Mouse (Mus musculus): Measurements from ENCODE around the gene Ssh2. TPM values are rescaled to one million over a fixed set of nuclear protein-coding genes. Genes with fewer than 3 reads are reported as not detected.

Gene Ssh2
- polyA plus RNA-seq, 1 experiment from 2014 or later = 8.1 TPM

GRCm38 (mm10) chr11:77455770-77456510 is 239.9 kb downstream of the Ssh2 start:
- ATAC-seq (replicated peaks; ENCODE audit: low FRiP score) = no peak
- WGBS = 84% methylated on average over 9 of the region's 9 CpGs
- H3K36me3 ChIP-seq = peaks cover 28% of the 10 kb centered on the region
- no peak overlapping the region for H3K4me3 ChIP-seq (replicated peaks)
- H3K4me2 ChIP-seq = no peak overlapping the region
- H3K27me3 ChIP-seq = peaks cover 7% of the 10 kb centered on the region
- H3K27ac ChIP-seq = no peak overlapping the region
- no peaks in the 10 kb centered on the region for H3K4me1 ChIP-seq
- no peak overlapping the region for H3K9ac ChIP-seq
- no peaks in the 10 kb centered on the region for H3K9me3 ChIP-seq (replicated peaks)

GRCm38 (mm10) chr11:77456866-77457265 is 240.8 kb downstream of the Ssh2 start:
- H3K36me3 ChIP-seq = peaks cover 24% of the 10 kb centered on the region
- H3K27ac ChIP-seq = no peak overlapping the region
- H3K9me3 ChIP-seq (replicated peaks) = no peaks in the 10 kb centered on the region
- H3K4me3 ChIP-seq (replicated peaks) = no peak overlapping the region
- peaks cover 3% of the 10 kb centered on the region; the same call in 1 of the 2 replicates for H3K4me1 ChIP-seq
- no peak overlapping the region for H3K4me2 ChIP-seq
- WGBS = 76% methylated on average over 6 of the region's 6 CpGs
- ATAC-seq (replicated peaks; ENCODE audit: low FRiP score) = no peak
- peaks cover 16% of the 10 kb centered on the region for H3K27me3 ChIP-seq
- no peak overlapping the region for H3K9ac ChIP-seq

- Histone ChIP-seq H3K36me3 (no peaks in the 10 kb centered on the region), H3K4me2 (peak overlapping the region; percentile 99), H3K9ac (peak overlapping the region; percentile 59), H3K4me3 (replicated peaks) (peak overlapping the region; percentile 60), H3K27me3 (peaks cover 63% of the 10 kb centered on the region), H3K27ac (no peak overlapping the region), H3K4me1 (peaks cover 18% of the 10 kb centered on the region), H3K9me3 (replicated peaks) (no peaks in the 10 kb centered on the region)
- 5% methylated on average over 6 of the region's 6 CpGs for WGBS
- ATAC-seq (replicated peaks; ENCODE audit: low FRiP score) = no peak
Measured at GRCm38 (mm10) chr11:77461856-77462255, 245.8 kb downstream of the Ssh2 start.

GRCm38 (mm10) chr11:77462283-77463100 is 246.4 kb downstream of the Ssh2 start, which contains the start of gene Coro6:
Coro6 (plus strand) TSS chr11:77462411.
- Histone ChIP-seq H3K4me2 (peak within 1 kb of the TSS; percentile 99), H3K4me3 (replicated peaks) (peak within 1 kb of the TSS; percentile 60), H3K4me1 (peaks cover 24% of the 10 kb centered on the region), H3K27me3 (peaks cover 70% of the 10 kb centered on the region), H3K27ac (no peak within 1 kb of the TSS), H3K36me3 (no peaks in the 10 kb centered on the region), H3K9me3 (replicated peaks) (no peaks in the 10 kb centered on the region), H3K9ac (peak within 1 kb of the TSS; percentile 59)
- under 1% methylated on average over 72 of the region's 73 CpGs for WGBS
- peak; percentile 81 for ATAC-seq (replicated peaks; ENCODE audit: low FRiP score)

- Histone ChIP-seq H3K4me2 (peak overlapping the region; percentile 99), H3K9ac (no peak overlapping the region), H3K9me3 (replicated peaks) (no peaks in the 10 kb centered on the region), H3K27me3 (peaks cover 75% of the 10 kb centered on the region), H3K4me1 (peaks cover 28% of the 10 kb centered on the region), H3K4me3 (replicated peaks) (peak overlapping the region; percentile 60; the same call in 1 of the 2 replicates), H3K27ac (no peak overlapping the region), H3K36me3 (no peaks in the 10 kb centered on the region)
- 38% methylated on average over 8 of the region's 8 CpGs for WGBS
- no peak for ATAC-seq (replicated peaks; ENCODE audit: low FRiP score)
Measured at GRCm38 (mm10) chr11:77463101-77463445, 247.0 kb downstream of the Ssh2 start.

GRCm38 (mm10) chr11:77463786-77464185 is 247.7 kb downstream of the Ssh2 start:
- Histone ChIP-seq H3K27me3 (peaks cover 83% of the 10 kb centered on the region), H3K4me1 (peaks cover 28% of the 10 kb centered on the region), H3K9me3 (replicated peaks) (no peaks in the 10 kb centered on the region), H3K27ac (no peak overlapping the region), H3K4me3 (replicated peaks) (no peak overlapping the region), H3K36me3 (no peaks in the 10 kb centered on the region), H3K4me2 (no peak overlapping the region), H3K9ac (no peak overlapping the region)
- 80% methylated on average over 10 of the region's 10 CpGs for WGBS
- no peak for ATAC-seq (replicated peaks; ENCODE audit: low FRiP score)

GRCm38 (mm10) chr11:77464684-77465083 is 248.6 kb downstream of the Ssh2 start:
- Histone ChIP-seq H3K27ac (no peak overlapping the region), H3K27me3 (peaks cover 89% of the 10 kb centered on the region), H3K36me3 (no peaks in the 10 kb centered on the region), H3K9ac (no peak overlapping the region), H3K9me3 (replicated peaks) (no peaks in the 10 kb centered on the region), H3K4me3 (replicated peaks) (no peak overlapping the region), H3K4me1 (peaks cover 28% of the 10 kb centered on the region), H3K4me2 (no peak overlapping the region)
- 47% methylated on average over 4 of the region's 4 CpGs for WGBS
- ATAC-seq (replicated peaks; ENCODE audit: low FRiP score) = no peak

- H3K27me3 ChIP-seq = peaks cover 89% of the 10 kb centered on the region
- WGBS = 65% methylated on average over 3 of the region's 3 CpGs
Measured at GRCm38 (mm10) chr11:77465111-77465510, 249.0 kb downstream of the Ssh2 start.

GRCm38 (mm10) chr11:77466544-77466943 is 250.5 kb downstream of the Ssh2 start:
- Histone ChIP-seq H3K4me3 (replicated peaks) (no peak overlapping the region), H3K4me2 (peak overlapping the region; percentile 49), H3K27me3 (peaks cover 76% of the 10 kb centered on the region), H3K27ac (no peak overlapping the region), H3K9me3 (replicated peaks) (no peaks in the 10 kb centered on the region), H3K36me3 (peaks cover 14% of the 10 kb centered on the region), H3K9ac (no peak overlapping the region), H3K4me1 (peaks cover 28% of the 10 kb centered on the region)
- WGBS = 25% methylated on average over 9 of the region's 9 CpGs
- no peak for ATAC-seq (replicated peaks; ENCODE audit: low FRiP score)

More at GRCm38 (mm10) chr11:77465111-77465510, 249.0 kb downstream of the Ssh2 start:
- Histone ChIP-seq H3K36me3 (0 out of 2 replicates have a peak, but pooled peaks cover under 1% of the 10 kb centered on the region), H3K9me3 (replicated peaks) (no peaks in the 10 kb centered on the region), H3K4me3 (replicated peaks) (no peak overlapping the region), H3K4me2 (no peak overlapping the region), H3K27ac (no peak overlapping the region), H3K9ac (no peak overlapping the region), H3K4me1 (peaks cover 28% of the 10 kb centered on the region)
- no peak for ATAC-seq (replicated peaks; ENCODE audit: low FRiP score)

- Histone ChIP-seq H3K4me3 (replicated peaks) (peak overlapping the region; percentile 23), H3K27ac (no peak overlapping the region), H3K9ac (no peak overlapping the region), H3K4me2 (peak overlapping the region; percentile 49), H3K36me3 (peaks cover 20% of the 10 kb centered on the region), H3K27me3 (peaks cover 70% of the 10 kb centered on the region), H3K4me1 (peaks cover 22% of the 10 kb centered on the region), H3K9me3 (replicated peaks) (no peaks in the 10 kb centered on the region)
- ATAC-seq (replicated peaks; ENCODE audit: low FRiP score) = peak; percentile 52; the same call in 1 of the 2 replicates
- 5% methylated on average over 25 of the region's 25 CpGs for WGBS
Measured at GRCm38 (mm10) chr11:77467157-77467556, 251.1 kb downstream of the Ssh2 start.

GRCm38 (mm10) chr11:77467784-77468183 is 251.7 kb downstream of the Ssh2 start:
- peaks cover 64% of the 10 kb centered on the region for H3K27me3 ChIP-seq
- H3K4me2 ChIP-seq = peak overlapping the region; percentile 49
- H3K27ac ChIP-seq = no peak overlapping the region
- H3K4me3 ChIP-seq (replicated peaks) = peak overlapping the region; percentile 19
- 0 out of 2 replicates have a peak overlapping the region, but pooled peaks have one; percentile 26 for H3K9ac ChIP-seq
- H3K36me3 ChIP-seq = peaks cover 26% of the 10 kb centered on the region
- no peak for ATAC-seq (replicated peaks; ENCODE audit: low FRiP score)
- 19% methylated on average over 20 of the region's 20 CpGs for WGBS
- peaks cover 17% of the 10 kb centered on the region for H3K4me1 ChIP-seq
- no peaks in the 10 kb centered on the region for H3K9me3 ChIP-seq (replicated peaks)

- Histone ChIP-seq H3K9ac (no peak overlapping the region), H3K27me3 (peaks cover 58% of the 10 kb centered on the region), H3K36me3 (peaks cover 31% of the 10 kb centered on the region), H3K4me2 (no peak overlapping the region), H3K4me3 (replicated peaks) (no peak overlapping the region), H3K4me1 (peaks cover 14% of the 10 kb centered on the region), H3K27ac (no peak overlapping the region), H3K9me3 (replicated peaks) (no peaks in the 10 kb centered on the region)
- no peak for ATAC-seq (replicated peaks; ENCODE audit: low FRiP score)
- WGBS = 86% methylated on average over 9 of the region's 9 CpGs
Measured at GRCm38 (mm10) chr11:77468397-77468796, 252.3 kb downstream of the Ssh2 start.

Measured in kidney, embryonic 15.5 days (tissue).